Mouse (Mus musculus): ENCODE measurements around the gene Acvr1.

Gene Acvr1

GRCm38 (mm10) chr2:58557045-58557845, 9.7 kb downstream of the Acvr1 start:
- no peak for DNase-seq (ENCODE audit: low read depth, low spot score)

GRCm38 (mm10) chr2:58552296-58552695, 14.7 kb downstream of the Acvr1 start:
- no peak for DNase-seq (ENCODE audit: low read depth, low spot score)

- DNase-seq (ENCODE audit: low read depth, low spot score) = no peak
Observed at GRCm38 (mm10) chr2:58551866-58552265, 15.1 kb downstream of the Acvr1 start.

- DNase-seq (ENCODE audit: low read depth, low spot score) = no peak
Observed at GRCm38 (mm10) chr2:58550488-58550887, 16.5 kb downstream of the Acvr1 start.

- DNase-seq (ENCODE audit: low read depth, low spot score) = no peak
Observed at GRCm38 (mm10) chr2:58549960-58550359, 17.0 kb downstream of the Acvr1 start.

- DNase-seq (ENCODE audit: low read depth, low spot score) = no peak
Observed at GRCm38 (mm10) chr2:58548943-58549342, 18.0 kb downstream of the Acvr1 start.

- no peak for DNase-seq (ENCODE audit: low read depth, low spot score)
Observed at GRCm38 (mm10) chr2:58546264-58546663, 20.7 kb downstream of the Acvr1 start.

- DNase-seq (ENCODE audit: low read depth, low spot score) = no peak
Observed at GRCm38 (mm10) chr2:58544368-58544767, 22.6 kb downstream of the Acvr1 start.

- DNase-seq (ENCODE audit: low read depth, low spot score) = no peak
Observed at GRCm38 (mm10) chr2:58543252-58543651, 23.7 kb downstream of the Acvr1 start.

- no peak for DNase-seq (ENCODE audit: low read depth, low spot score)
Observed at GRCm38 (mm10) chr2:58538196-58538595, 28.8 kb downstream of the Acvr1 start.

GRCm38 (mm10) chr2:58536796-58537195, 30.2 kb downstream of the Acvr1 start:
- DNase-seq (ENCODE audit: low read depth, low spot score) = no peak

- no peak for DNase-seq (ENCODE audit: low read depth, low spot score)
Observed at GRCm38 (mm10) chr2:58535233-58535632, 31.7 kb downstream of the Acvr1 start.

GRCm38 (mm10) chr2:58534379-58534778, 32.6 kb downstream of the Acvr1 start:
- DNase-seq (ENCODE audit: low read depth, low spot score) = no peak

GRCm38 (mm10) chr2:58533521-58534001, 33.4 kb downstream of the Acvr1 start:
- DNase-seq (ENCODE audit: low read depth, low spot score) = peak; percentile 55

GRCm38 (mm10) chr2:58532260-58532850, 34.6 kb downstream of the Acvr1 start:
- DNase-seq (ENCODE audit: low read depth, low spot score) = peak; percentile 80

GRCm38 (mm10) chr2:58530521-58530920, 36.4 kb downstream of the Acvr1 start:
- no peak for DNase-seq (ENCODE audit: low read depth, low spot score)

GRCm38 (mm10) chr2:58529860-58530440, 37.0 kb downstream of the Acvr1 start:
- no peak for DNase-seq (ENCODE audit: low read depth, low spot score)

GRCm38 (mm10) chr2:58529384-58529783, 37.6 kb downstream of the Acvr1 start:
- DNase-seq (ENCODE audit: low read depth, low spot score) = no peak

- no peak for DNase-seq (ENCODE audit: low read depth, low spot score)
Observed at GRCm38 (mm10) chr2:58527786-58528185, 39.2 kb downstream of the Acvr1 start.

- DNase-seq (ENCODE audit: low read depth, low spot score) = no peak
Observed at GRCm38 (mm10) chr2:58524356-58524755, 42.6 kb downstream of the Acvr1 start.

GRCm38 (mm10) chr2:58523894-58524293, 43.1 kb downstream of the Acvr1 start:
- no peak for DNase-seq (ENCODE audit: low read depth, low spot score)

GRCm38 (mm10) chr2:58523097-58523496, 43.9 kb downstream of the Acvr1 start:
- no peak for DNase-seq (ENCODE audit: low read depth, low spot score)

GRCm38 (mm10) chr2:58521621-58522020, 45.3 kb downstream of the Acvr1 start:
- DNase-seq (ENCODE audit: low read depth, low spot score) = no peak

Data from forelimb bud, embryonic 11.5 days (tissue).